Mouse (Mus musculus): ENCODE results near the gene A630089N07Rik. TPM values are rescaled to one million over a fixed set of nuclear protein-coding genes. Genes with fewer than 3 reads are reported as not detected.

Gene A630089N07Rik
- polyA plus RNA-seq, 1 experiment: 0.08 TPM

- peaks cover 8% of the 10 kb centered on the region for H3K36me3 ChIP-seq (replicated peaks; ENCODE audit: low read length)
- H3K9me3 ChIP-seq: no peaks in the 10 kb centered on the region
- no peaks in the 10 kb centered on the region for H3K27me3 ChIP-seq (replicated peaks)
- TF ChIP-seq GATA1 (IDR thresholded peaks at IDR 0.05; ENCODE audit: borderline replicate concordance, low read length) (no peak), FLI1 (IDR thresholded peaks at IDR 0.05; ENCODE audit: low read length) (no peak)
- peak within 1 kb of the TSS; percentile 99 for H3K4me3 ChIP-seq (replicated peaks)
- H3K4me1 ChIP-seq: peaks cover 56% of the 10 kb centered on the region
These were observed 119.9 kb downstream of the A630089N07Rik start, which contains the start of the genes C2cd2 and Zbtb21 for GRCm38 (mm10) chr16:97962151-97962948. C2cd2 (minus strand) TSS chr16:97962598. Zbtb21 (minus strand) TSS chr16:97962622.

DNA sequence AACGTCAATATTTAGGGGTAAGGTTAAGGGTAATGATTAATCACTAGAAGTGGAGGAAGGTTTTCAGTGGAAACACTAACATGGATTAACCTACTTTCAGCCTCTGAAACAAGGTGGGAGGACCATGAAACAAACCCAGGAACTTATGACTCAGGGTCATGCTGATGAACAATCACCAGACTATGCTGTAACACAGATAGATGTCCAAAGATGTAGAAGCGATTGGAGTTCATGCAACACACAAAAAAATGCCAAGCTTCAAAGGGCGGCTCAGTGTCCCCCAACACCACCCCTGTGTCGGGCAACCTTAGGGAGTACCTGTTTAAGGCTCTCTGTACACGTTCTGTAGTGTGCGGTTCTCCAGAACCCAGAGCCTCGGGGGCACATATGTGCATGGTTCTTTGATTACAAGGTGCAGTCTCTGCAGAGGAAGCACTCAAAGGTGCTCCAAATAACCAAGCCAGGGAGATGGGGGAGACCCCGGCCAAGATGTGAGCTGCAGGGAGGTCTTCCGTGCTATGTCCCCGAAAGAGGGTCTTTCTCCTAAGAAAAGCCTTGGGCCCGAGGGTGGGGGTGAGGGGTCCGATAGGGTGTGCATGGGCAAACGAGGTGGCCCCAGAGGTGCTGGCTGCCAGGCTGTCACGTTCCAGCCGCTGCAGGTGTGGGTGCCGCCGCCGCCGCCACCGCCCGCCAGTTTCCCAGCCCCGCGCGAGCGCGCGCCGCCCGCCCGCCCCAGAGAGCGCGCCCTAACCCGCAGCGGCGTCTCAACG, 120.7 kb downstream of the A630089N07Rik start:
- Histone ChIP-seq H3K36me3 (replicated peaks; ENCODE audit: low read length) (peaks cover 11% of the 10 kb centered on the region), H3K27me3 (replicated peaks) (no peaks in the 10 kb centered on the region), H3K4me3 (replicated peaks) (peak overlapping the region; percentile 99), H3K4me1 (peaks cover 62% of the 10 kb centered on the region), H3K9me3 (no peaks in the 10 kb centered on the region)
- TF ChIP-seq FLI1 (IDR thresholded peaks at IDR 0.05; ENCODE audit: low read length) (no peak), GATA1 (IDR thresholded peaks at IDR 0.05; ENCODE audit: borderline replicate concordance, low read length) (no peak)

DNA sequence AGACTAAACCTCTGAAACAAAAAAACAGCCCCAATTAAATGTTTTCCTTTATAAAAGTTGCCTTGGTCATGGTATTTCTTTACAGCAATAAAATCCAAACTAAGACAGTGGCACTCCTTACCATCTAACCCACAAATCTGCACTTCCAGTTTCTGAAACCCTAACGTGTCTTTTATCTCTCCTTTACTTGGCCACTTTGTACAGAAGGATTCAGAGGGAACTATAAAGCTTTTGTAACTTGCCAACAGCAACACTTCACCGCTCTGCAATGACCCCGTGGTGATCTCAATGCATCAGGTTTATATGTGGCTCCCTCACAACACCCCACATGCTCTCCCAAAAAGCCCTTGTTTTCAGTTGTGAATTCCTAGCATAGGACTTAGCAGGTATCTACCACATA, 121.9 kb downstream of the A630089N07Rik start:
- H3K36me3 ChIP-seq (replicated peaks; ENCODE audit: low read length): peaks cover 23% of the 10 kb centered on the region
- no peaks in the 10 kb centered on the region for H3K9me3 ChIP-seq

DNA sequence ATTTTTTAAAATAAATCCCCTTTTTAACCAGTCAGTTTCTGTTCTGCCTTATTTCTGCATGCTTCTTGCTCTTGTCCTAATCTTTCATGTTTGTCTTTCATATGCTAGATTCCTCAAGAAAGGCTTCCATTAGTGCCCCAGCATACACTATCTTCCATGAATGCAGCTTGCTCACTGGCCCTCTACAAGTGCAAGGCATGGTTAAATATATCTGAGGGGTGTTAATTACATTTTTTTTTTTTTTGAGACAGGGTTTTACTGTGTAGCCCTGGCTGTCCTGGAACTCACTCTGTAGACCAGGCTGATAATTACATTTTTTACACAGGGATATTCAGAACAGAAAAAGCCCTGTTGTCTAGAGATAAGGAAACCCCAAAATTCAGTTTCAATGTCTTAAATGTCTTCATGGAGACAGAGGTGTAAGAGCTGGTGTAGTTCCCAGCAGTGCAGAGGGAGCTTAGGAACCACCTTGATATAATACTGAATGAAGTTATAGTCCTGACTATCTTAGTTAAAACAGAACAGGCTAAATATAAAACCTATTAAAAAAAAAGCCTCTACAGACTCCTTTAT, 123.8 kb downstream of the A630089N07Rik start:
- Histone ChIP-seq H3K4me1 (peaks cover 79% of the 10 kb centered on the region), H3K27me3 (replicated peaks) (no peaks in the 10 kb centered on the region), H3K36me3 (replicated peaks; ENCODE audit: low read length) (peaks cover 38% of the 10 kb centered on the region), H3K9me3 (no peaks in the 10 kb centered on the region), H3K4me3 (replicated peaks) (no peak overlapping the region)
- TF ChIP-seq GATA1 (IDR thresholded peaks at IDR 0.05; ENCODE audit: borderline replicate concordance, low read length) (no peak), FLI1 (IDR thresholded peaks at IDR 0.05; ENCODE audit: low read length) (no peak)

More for the DNA sequence above, 121.9 kb downstream of the A630089N07Rik start:
- peaks cover 69% of the 10 kb centered on the region for H3K4me1 ChIP-seq
- no peak overlapping the region for H3K4me3 ChIP-seq (replicated peaks)
- no peaks in the 10 kb centered on the region for H3K27me3 ChIP-seq (replicated peaks)
- TF ChIP-seq FLI1 (IDR thresholded peaks at IDR 0.05; ENCODE audit: low read length) (no peak), GATA1 (IDR thresholded peaks at IDR 0.05; ENCODE audit: borderline replicate concordance, low read length) (no peak)

GRCm38 (mm10) chr16:97957626-97958025, 124.6 kb downstream of the A630089N07Rik start:
- Histone ChIP-seq H3K4me1 (peaks cover 81% of the 10 kb centered on the region), H3K36me3 (replicated peaks; ENCODE audit: low read length) (peaks cover 47% of the 10 kb centered on the region)

DNA sequence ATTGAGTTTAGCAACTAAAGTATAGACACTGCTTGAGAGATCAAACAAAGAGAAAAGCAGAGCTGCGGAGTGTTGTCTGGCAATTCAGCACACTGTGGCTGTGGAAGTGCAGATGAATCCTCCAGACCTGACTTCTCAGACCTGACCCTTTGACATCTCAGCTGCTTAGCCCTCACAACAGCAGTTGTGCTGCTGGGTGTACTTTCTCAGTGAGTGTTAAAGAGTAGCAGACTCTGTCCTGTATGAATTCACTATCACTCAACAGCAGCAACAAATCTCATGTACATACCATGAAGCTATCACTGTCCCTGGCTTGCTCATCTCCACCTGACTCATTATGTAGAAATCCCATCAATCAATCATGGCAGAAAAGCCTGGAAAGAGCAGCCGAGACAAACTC, 126.2 kb downstream of the A630089N07Rik start:
- Histone ChIP-seq H3K9me3 (no peaks in the 10 kb centered on the region), H3K36me3 (replicated peaks; ENCODE audit: low read length) (peaks cover 63% of the 10 kb centered on the region), H3K4me1 (peaks cover 77% of the 10 kb centered on the region), H3K27me3 (replicated peaks) (no peaks in the 10 kb centered on the region), H3K4me3 (replicated peaks) (no peak overlapping the region)
- TF ChIP-seq FLI1 (IDR thresholded peaks at IDR 0.05; ENCODE audit: low read length): no peak
- no peak for TF ChIP-seq GATA1 (IDR thresholded peaks at IDR 0.05; ENCODE audit: borderline replicate concordance, low read length)

More at GRCm38 (mm10) chr16:97957626-97958025, 124.6 kb downstream of the A630089N07Rik start:
- peak overlapping the region; percentile 59 for H3K4me3 ChIP-seq (replicated peaks)
- TF ChIP-seq GATA1 (IDR thresholded peaks at IDR 0.05; ENCODE audit: borderline replicate concordance, low read length) (no peak), FLI1 (IDR thresholded peaks at IDR 0.05; ENCODE audit: low read length) (no peak)
- no peaks in the 10 kb centered on the region for H3K9me3 ChIP-seq
- H3K27me3 ChIP-seq (replicated peaks): no peaks in the 10 kb centered on the region

DNA sequence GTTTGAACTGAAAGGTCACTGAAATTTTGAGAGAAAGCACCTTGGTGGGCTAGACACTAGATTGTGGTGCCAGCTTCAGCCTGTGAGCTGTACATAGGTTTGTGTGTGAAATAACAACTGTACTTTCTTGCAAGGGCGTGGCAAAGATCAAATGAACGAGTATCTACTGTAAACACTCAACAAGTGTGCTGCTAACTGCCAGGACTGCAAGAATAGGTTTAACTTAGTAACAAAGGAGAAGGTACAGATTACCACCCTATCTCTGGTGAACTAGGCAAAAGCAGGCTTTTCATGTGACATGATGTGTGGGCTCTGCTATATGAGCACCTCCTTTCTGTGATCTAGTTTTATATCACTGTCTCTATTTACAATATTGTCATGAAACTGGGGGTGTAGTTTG, 128.9 kb downstream of the A630089N07Rik start:
- H3K36me3 ChIP-seq (replicated peaks; ENCODE audit: low read length): peaks cover 78% of the 10 kb centered on the region
- no peak overlapping the region for H3K4me3 ChIP-seq (replicated peaks)
- H3K4me1 ChIP-seq: peaks cover 58% of the 10 kb centered on the region
- TF ChIP-seq GATA1 (IDR thresholded peaks at IDR 0.05; ENCODE audit: borderline replicate concordance, low read length) (no peak), FLI1 (IDR thresholded peaks at IDR 0.05; ENCODE audit: low read length) (no peak)
- no peaks in the 10 kb centered on the region for H3K9me3 ChIP-seq
- H3K27me3 ChIP-seq (replicated peaks): no peaks in the 10 kb centered on the region

GRCm38 (mm10) chr16:97952801-97953200, 129.4 kb downstream of the A630089N07Rik start:
- Histone ChIP-seq H3K4me1 (peaks cover 56% of the 10 kb centered on the region), H3K9me3 (no peaks in the 10 kb centered on the region), H3K4me3 (replicated peaks) (no peak overlapping the region), H3K36me3 (replicated peaks; ENCODE audit: low read length) (peaks cover 78% of the 10 kb centered on the region), H3K27me3 (replicated peaks) (no peaks in the 10 kb centered on the region)
- TF ChIP-seq GATA1 (IDR thresholded peaks at IDR 0.05; ENCODE audit: borderline replicate concordance, low read length) (no peak), FLI1 (IDR thresholded peaks at IDR 0.05; ENCODE audit: low read length) (no peak)

DNA sequence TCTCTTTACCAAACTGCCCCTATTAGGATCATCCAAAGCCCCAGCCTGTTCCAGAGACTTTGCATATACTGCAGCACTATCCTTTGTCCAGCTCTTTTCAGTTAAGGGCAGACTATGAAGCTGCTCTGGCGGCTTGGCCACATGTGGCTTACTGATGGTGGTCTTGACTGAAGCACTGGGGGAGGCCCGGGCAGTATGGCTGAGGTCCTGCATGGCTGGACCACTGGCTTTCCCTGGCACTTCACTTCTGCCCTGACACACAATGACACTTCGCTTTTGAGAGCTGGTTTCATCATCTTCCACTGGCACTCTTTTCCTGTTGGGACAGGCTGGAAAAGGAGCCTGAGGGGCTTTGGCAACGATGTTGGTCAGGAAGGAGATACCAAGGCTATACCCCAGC, 129.9 kb downstream of the A630089N07Rik start:
- Histone ChIP-seq H3K9me3 (no peaks in the 10 kb centered on the region), H3K36me3 (replicated peaks; ENCODE audit: low read length) (peaks cover 75% of the 10 kb centered on the region), H3K27me3 (replicated peaks) (no peaks in the 10 kb centered on the region), H3K4me3 (replicated peaks) (no peak overlapping the region), H3K4me1 (peaks cover 52% of the 10 kb centered on the region)
- TF ChIP-seq GATA1 (IDR thresholded peaks at IDR 0.05; ENCODE audit: borderline replicate concordance, low read length) (no peak), FLI1 (IDR thresholded peaks at IDR 0.05; ENCODE audit: low read length) (no peak)

Other genes with a start within 250 kb of the A630089N07Rik start
- 0.68 and 0.90 TPM in 2 replicates for gene Prdm15, start 230.6 kb downstream of the A630089N07Rik start, polyA plus RNA-seq (2012; ENCODE audit: insufficient read depth, low replicate concordance)
- gene C2cd2, start 119.9 kb downstream of the A630089N07Rik start, polyA plus RNA-seq (2012; ENCODE audit: insufficient read depth, low replicate concordance): 7.4 and 11.5 TPM in 2 replicates
- gene Zbtb21, start 119.8 kb downstream of the A630089N07Rik start, polyA plus RNA-seq (2012; ENCODE audit: insufficient read depth, low replicate concordance): 13.6 and 18.1 TPM in 2 replicates
- gene B230307C23Rik, start 85.1 kb downstream of the A630089N07Rik start, polyA plus RNA-seq (2012; ENCODE audit: insufficient read depth, low replicate concordance): 5.0 TPM in 1 of 2 replicates, not detected in the other

Data from megakaryocyte, embryonic 14.5 days (primary cell).